Mouse (Mus musculus) heart, adult 8-10 months (tissue): ENCODE results near the gene Kl. TPM values are rescaled to one million over a fixed set of nuclear protein-coding genes. Genes with fewer than 3 reads are reported as not detected.

Experiments
- DNase-seq: peaks from one replicate; pipeline ENCODE4 v3.0.0; 2022; ENCODE audit warnings: low spot score
- total RNA-seq, 4 experiments: library from RNA; stranded (reverse); gene quantifications; 2 replicates each; pipeline ENCODE4 v1.2.4; 2022

Gene Kl
- total RNA-seq, 4 experiments from 2014 or later = 0.05 to 0.09 (median 0.06) TPM; not detected in 1

GRCm38 (mm10) chr5:150962756-150963155, 10.3 kb downstream of the Kl start:
- DNase-seq = no peak

GRCm38 (mm10) chr5:150967925-150968324, 15.5 kb downstream of the Kl start:
- no peak for DNase-seq

DNA sequence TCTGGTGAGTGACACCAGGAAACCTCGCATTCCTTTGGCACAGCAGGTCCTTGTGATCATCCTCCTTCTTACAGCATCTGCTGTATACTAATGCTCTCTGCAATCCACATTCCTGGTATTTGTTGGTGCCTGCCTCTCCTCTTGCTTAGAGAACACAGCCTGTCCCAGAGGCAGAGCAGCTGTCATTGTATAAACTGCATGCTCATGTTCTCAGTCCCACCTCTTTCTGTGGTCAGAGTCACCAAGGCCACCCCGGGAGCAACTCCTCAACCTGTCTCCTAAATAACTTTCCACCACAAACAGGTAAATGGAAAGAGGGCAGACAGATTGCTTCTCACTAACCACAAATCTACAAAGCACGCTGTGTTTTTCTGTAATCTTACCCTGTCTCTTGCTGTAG, 18.1 kb downstream of the Kl start:
- no peak for DNase-seq

GRCm38 (mm10) chr5:150971126-150971525, 18.7 kb downstream of the Kl start:
- no peak for DNase-seq

- no peak for DNase-seq
Measured at GRCm38 (mm10) chr5:150974226-150974625, 21.8 kb downstream of the Kl start.

DNA sequence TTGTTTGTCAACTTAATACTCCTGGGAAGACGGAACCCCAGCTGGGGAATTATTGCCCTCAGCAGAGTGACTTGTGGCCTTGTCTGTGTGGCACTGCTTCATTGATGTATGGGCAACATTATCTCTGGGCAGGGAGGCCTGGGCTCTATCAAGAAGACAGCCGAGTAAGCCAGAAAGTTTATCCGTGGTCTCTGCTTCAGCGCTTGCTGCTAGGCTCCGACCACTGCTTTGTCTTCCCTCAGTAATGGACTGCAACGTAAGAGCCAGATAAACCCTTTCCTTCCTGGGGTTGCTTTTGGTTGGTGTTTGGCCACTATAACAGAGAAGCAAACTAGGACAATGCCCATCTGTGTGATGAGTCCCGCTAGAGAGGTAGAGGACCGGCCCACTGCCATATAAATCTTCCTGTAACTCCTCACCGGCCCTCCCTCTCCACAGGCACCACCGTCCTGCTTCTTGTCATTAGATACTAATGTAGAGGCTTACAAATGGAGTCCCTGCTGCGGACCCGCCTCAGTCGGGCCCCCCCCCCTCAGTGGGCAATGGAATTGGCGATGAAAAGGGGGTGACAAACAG, 25.1 kb downstream of the Kl start:
- no peak for DNase-seq

DNA sequence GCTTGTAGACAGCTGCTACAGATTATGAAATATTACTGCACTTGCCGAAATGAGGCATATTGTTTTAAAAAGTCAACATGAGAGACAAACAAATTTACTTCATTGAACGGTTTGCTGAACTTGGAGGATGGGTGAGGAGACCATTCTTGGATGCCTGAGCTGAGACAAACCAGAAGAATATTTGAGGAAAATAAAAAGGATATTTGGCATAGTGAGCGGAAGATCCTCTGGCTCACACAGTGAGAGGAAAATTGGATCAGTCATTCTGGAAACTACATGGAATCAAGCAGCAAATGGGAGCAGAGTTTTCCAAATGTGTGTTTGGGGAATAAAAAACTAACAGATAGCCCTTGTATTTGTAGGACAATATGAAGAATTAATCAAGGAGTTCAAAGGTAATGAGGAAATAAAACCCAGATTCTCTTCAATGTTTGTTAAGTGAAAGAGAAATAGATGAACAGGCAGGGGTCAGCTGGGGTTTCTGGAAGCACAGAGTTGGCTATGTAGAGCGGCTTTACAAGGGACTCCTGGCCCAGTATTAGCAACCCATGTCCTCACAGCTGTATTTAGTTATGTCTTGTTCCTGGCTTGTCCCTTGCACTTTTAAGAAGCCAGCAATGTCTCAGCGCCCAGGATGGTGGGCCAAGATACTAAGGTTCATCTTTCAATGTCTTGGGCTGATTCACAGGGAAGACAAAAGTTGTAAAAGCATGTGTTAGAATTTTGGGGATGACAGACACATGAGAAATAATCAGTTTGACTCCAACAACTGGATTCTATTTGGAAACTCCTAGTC, 27.1 kb downstream of the Kl start:
- peak; percentile 55 for DNase-seq

DNA sequence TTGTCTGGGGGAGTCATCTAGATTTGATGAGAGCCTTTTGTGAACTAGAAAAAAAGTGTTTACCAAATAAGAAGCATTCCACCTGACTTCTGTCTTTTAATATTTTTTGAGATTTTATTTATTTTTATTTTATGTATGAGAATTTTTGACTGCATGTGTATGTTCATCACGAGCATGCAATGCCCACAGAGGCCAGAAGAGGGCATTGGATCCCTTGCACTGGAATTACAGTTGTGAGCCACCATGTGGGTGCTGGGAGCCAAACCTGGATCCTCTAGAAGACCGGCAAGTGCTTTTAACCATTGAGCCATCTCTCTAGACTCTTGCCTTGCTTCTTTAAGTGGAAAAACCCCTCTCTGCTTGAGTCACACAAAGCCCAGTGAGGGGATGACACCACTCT, 29.7 kb downstream of the Kl start:
- DNase-seq = no peak

DNA sequence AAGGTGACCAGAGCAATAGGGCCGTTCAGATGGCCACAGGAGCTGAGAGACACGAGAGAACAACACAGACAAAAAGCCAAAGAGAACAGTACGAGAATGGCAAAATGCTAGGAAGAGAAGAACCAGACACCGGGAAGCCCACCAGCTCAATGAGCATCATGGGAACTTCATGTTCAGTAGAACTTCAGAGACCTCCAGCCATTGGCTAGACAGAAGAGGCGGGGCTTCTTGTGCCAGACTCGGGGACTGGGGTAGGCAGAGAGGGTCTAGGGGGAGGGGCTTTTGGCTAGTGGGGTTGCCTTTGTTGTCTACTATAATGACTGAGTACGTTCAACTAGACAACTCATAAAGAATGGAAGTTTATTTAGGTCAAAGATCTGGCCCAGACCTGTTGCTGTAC, 41.7 kb downstream of the Kl start:
- DNase-seq = no peak

DNA sequence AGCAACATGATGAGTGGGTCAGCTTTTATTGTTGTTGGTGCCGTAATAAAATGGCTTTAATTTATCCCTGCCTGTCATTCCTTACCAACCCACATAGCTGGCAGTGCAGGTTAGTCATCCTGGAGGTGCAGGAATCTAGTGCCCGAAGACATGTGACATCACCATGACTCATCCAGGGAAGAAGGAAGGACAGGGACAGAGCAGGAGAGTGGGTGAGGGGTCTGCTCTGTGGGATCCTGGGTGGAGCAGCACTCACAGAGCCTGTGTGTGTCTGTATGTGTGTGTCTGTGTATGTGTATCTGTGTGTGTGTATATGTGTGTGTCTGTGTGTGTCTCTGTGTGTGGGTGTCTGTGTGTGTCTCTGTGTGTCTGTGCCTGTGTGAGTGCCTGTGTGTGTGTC, 44.2 kb downstream of the Kl start:
- no peak for DNase-seq

- DNase-seq = no peak
Measured at GRCm38 (mm10) chr5:151001111-151001510, 48.7 kb downstream of the Kl start.

- no peak for DNase-seq
Measured at GRCm38 (mm10) chr5:151002051-151002450, 49.6 kb downstream of the Kl start.

DNA sequence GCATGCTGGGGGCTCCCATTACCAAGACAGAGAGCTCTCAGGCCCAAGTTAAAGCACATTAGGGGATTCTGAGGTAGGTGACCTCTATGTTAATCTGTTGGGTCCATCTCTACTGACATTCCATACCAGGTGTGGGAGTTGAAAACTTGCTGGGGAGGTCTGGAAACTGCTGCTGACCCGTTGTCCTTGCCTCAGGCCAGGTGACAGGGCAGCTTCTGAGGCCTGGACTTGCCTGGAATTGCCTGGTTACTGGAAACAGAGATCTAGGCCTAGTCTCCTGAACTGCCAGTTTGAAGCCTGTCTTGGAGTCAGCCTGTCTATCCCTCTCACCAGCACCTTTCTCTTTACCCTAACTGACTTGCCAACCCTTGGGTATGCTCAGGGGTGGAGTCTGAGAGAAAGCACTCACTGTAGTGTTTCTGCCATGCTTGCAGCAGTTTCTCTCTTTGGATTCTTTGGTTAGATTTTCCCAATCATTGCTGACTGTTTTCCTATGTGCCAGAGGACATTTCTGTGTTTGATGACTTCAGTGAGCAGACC, 51.9 kb downstream of the Kl start:
- no peak for DNase-seq

- no peak for DNase-seq
Measured at GRCm38 (mm10) chr5:151018450-151018849, 66.0 kb downstream of the Kl start.

DNA sequence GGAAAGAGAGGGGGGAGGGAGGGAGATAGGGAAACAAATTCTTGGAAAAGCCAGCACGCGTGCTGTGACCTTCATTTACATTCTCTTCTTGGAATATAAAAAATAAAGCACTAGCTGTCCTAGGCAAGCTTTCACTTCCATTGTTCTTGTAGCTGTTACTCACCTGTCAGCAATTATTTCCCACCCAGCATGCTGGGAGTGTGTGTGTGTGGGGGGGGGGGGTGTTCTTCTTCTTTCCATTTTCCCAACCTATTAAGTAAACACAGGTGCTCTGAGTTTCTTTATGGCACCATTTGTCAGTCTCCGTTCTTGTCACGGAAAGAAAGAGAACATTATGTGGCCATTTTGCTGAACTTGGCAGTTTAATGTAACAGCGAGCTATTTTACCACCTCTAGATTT, 66.6 kb downstream of the Kl start:
- no peak for DNase-seq

GRCm38 (mm10) chr5:151020031-151020820, 67.8 kb downstream of the Kl start:
- no peak for DNase-seq

GRCm38 (mm10) chr5:151020831-151021230, 68.4 kb downstream of the Kl start:
- DNase-seq = peak; percentile 20

DNA sequence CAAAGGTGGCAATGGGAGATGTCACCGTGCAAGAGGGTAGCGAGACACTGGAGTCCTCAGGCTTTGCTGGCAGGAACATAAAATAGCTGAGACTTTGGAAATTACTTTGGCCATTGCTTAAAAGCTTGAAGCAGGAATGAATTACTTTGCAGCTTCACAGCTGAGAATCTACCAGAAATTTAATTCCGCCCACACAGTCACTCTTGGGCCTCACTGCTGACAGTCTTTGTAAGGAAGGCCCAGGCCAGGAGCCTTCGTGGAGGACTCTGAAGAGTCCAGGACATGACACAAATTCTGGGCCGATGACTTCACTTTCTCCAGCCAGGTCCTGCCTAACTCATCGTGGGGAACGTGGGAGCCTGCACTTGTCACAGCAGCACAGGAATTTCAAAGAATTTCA, 69.6 kb downstream of the Kl start:
- no peak for DNase-seq

DNA sequence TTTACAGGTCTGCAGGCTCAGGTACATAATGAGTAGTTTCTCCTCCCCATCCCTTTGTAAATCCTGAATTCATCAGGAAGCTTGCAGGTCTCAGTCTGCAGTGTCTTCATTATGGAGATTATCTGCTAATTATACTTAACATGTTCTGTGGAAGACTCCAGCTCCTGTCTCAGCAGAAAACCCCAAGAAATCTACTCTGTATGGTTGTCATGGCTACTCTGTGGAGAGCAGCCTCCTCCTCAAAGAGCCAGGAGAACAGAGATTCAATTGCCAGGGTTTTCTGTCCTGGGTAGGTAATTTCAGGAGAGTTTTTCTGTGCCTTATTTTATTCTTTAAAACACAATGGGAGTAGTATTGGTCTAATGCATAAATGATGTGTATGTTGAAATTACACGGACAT, 70.5 kb downstream of the Kl start:
- DNase-seq = no peak

- DNase-seq = peak; percentile 39
Measured at GRCm38 (mm10) chr5:151023461-151023860, 71.1 kb downstream of the Kl start.

GRCm38 (mm10) chr5:151024483-151024882, 72.1 kb downstream of the Kl start:
- no peak for DNase-seq

DNA sequence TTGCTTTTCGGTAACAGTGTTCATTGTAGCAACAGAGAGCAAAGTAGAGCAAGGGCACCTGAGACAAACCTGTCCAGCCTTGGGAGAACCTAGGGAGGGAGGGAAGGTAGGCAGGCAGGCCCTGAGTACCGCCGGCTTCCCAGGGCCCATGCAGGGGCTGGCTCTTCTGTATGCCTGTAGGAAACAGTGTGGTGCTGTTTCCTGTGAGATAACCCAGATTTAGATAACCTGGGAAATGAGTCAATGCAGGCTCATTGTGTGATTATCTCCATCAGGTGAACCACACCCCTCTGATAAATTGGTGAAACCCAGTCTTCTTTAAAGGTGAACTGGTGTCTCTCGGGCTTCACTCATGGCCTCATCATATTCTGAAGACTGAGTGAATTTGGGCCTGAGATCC, 73.7 kb downstream of the Kl start:
- no peak for DNase-seq
